Mouse (Mus musculus): Measurements from ENCODE around the gene Styk1. TPM values are rescaled to one million over a fixed set of nuclear protein-coding genes. Genes with fewer than 3 reads are reported as not detected.

Styk1 gene
- total RNA-seq (2015; ENCODE audit: low replicate concordance) (not detected in 2 replicates), total RNA-seq (2017; ENCODE audit: low replicate concordance) (1.9 TPM in 1 of 2 replicates, not detected in the other)

- peak; percentile 67; the same call in 1 of the 2 replicates for ATAC-seq (replicated peaks; ENCODE audit: low FRiP score, poor library complexity, severe bottlenecking)
These were observed at the start of gene Styk1 for GRCm38 (mm10) chr6:131353352-131353919. TSS of gene Styk1 (minus strand) at chr6:131353597.

GRCm38 (mm10) chr6:131403036-131403435 is 49.6 kb upstream of the Styk1 start:
- no peak for ATAC-seq (replicated peaks; ENCODE audit: low FRiP score, poor library complexity, severe bottlenecking)

GRCm38 (mm10) chr6:131402606-131403005 is 49.2 kb upstream of the Styk1 start:
- no peak for ATAC-seq (replicated peaks; ENCODE audit: low FRiP score, poor library complexity, severe bottlenecking)

GRCm38 (mm10) chr6:131401259-131401658 is 47.9 kb upstream of the Styk1 start:
- ATAC-seq (replicated peaks; ENCODE audit: low FRiP score, poor library complexity, severe bottlenecking): no peak

GRCm38 (mm10) chr6:131396650-131397049 is 43.3 kb upstream of the Styk1 start:
- peak; percentile 98 for ATAC-seq (replicated peaks; ENCODE audit: low FRiP score, poor library complexity, severe bottlenecking)

GRCm38 (mm10) chr6:131393873-131394660 is 40.7 kb upstream of the Styk1 start:
- ATAC-seq (replicated peaks; ENCODE audit: low FRiP score, poor library complexity, severe bottlenecking): peak; percentile 57

GRCm38 (mm10) chr6:131388040-131389021 is 34.9 kb upstream of the Styk1 start, which contains the start of gene Ybx3:
TSS of gene Ybx3 (minus strand) at chr6:131388476.
- peak; percentile 73 for ATAC-seq (replicated peaks; ENCODE audit: low FRiP score, poor library complexity, severe bottlenecking)

GRCm38 (mm10) chr6:131387221-131388039 is 34.0 kb upstream of the Styk1 start:
- peak; percentile 84 for ATAC-seq (replicated peaks; ENCODE audit: low FRiP score, poor library complexity, severe bottlenecking)

GRCm38 (mm10) chr6:131386416-131387019 is 33.1 kb upstream of the Styk1 start:
- ATAC-seq (replicated peaks; ENCODE audit: low FRiP score, poor library complexity, severe bottlenecking): no peak

GRCm38 (mm10) chr6:131385469-131385868 is 32.1 kb upstream of the Styk1 start:
- no peak for ATAC-seq (replicated peaks; ENCODE audit: low FRiP score, poor library complexity, severe bottlenecking)

- ATAC-seq (replicated peaks; ENCODE audit: low FRiP score, poor library complexity, severe bottlenecking): peak; percentile 7; the same call in 1 of the 2 replicates
These were observed 30.4 kb upstream of the Styk1 start for GRCm38 (mm10) chr6:131383713-131384330.

GRCm38 (mm10) chr6:131382984-131383337 is 29.6 kb upstream of the Styk1 start:
- no peak for ATAC-seq (replicated peaks; ENCODE audit: low FRiP score, poor library complexity, severe bottlenecking)

- no peak for ATAC-seq (replicated peaks; ENCODE audit: low FRiP score, poor library complexity, severe bottlenecking)
These were observed 29.0 kb upstream of the Styk1 start for GRCm38 (mm10) chr6:131382232-131382983.

GRCm38 (mm10) chr6:131378858-131379428 is 25.5 kb upstream of the Styk1 start:
- no peak for ATAC-seq (replicated peaks; ENCODE audit: low FRiP score, poor library complexity, severe bottlenecking)

- ATAC-seq (replicated peaks; ENCODE audit: low FRiP score, poor library complexity, severe bottlenecking): no peak
These were observed 24.0 kb upstream of the Styk1 start for GRCm38 (mm10) chr6:131377378-131377777.

- no peak for ATAC-seq (replicated peaks; ENCODE audit: low FRiP score, poor library complexity, severe bottlenecking)
These were observed 21.4 kb upstream of the Styk1 start for GRCm38 (mm10) chr6:131374594-131375340.

- no peak for ATAC-seq (replicated peaks; ENCODE audit: low FRiP score, poor library complexity, severe bottlenecking)
These were observed 19.8 kb upstream of the Styk1 start for GRCm38 (mm10) chr6:131373160-131373559.
